Comparison of ENCODE assay signal across 18 mouse cellular contexts in genomic region chr10:93177874-93178273, GRCm38 (mm10). TPM values are rescaled to one million over a fixed set of nuclear protein-coding genes. Genes with fewer than 3 reads are reported as not detected.
DNase-seq lines count a peak whose midpoint lies in the region; ATAC-seq and TF ChIP-seq lines count a peak whose summit lies in the region.
"Had no signal": no experiment of that assay in that cellular context is flagged by ENCODE, and none has a peak within 500 bp of the region (broad histone marks: within the 10 kb centered on the region; RNA-seq: fewer than 3 reads in every experiment).

No protein-coding gene starts in this region.

- 0 out of 2 replicates have a peak, but pooled peaks have one; percentile 49 for ATAC-seq in heart, embryonic 15.5 days (replicated peaks; ENCODE audit: insufficient number of reproducible peaks, insufficient read depth, low FRiP score, low read depth)
- no peak for ATAC-seq in lung, postnatal 0 days
- peak; percentile 65 for ATAC-seq in stomach, postnatal 0 days (ENCODE audit: low FRiP score, low TSS enrichment)
- ATAC-seq: CD4-positive, CD25-positive, alpha-beta regulatory T cell, adult 4 months; intestine, embryonic 16.5 days; midbrain, embryonic 16.5 days had no signal

- H3K27me3 ChIP-seq in cerebellum, adult 2 months (ENCODE audit: control insufficient read depth, insufficient read depth, low read length) = no peaks in the 10 kb centered on the region
- H3K27me3 ChIP-seq in heart, embryonic 15.5 days = no peaks in the 10 kb centered on the region
- no peaks in the 10 kb centered on the region for H3K27me3 ChIP-seq in lung, postnatal 0 days (replicated peaks; ENCODE audit: insufficient read depth, low read length)
- no peaks in the 10 kb centered on the region for H3K27me3 ChIP-seq in stomach, postnatal 0 days (ENCODE audit: control insufficient read depth, insufficient read depth, low read length)
- H3K27me3 ChIP-seq: embryonic facial prominence, embryonic 12.5 days had no signal

- DNase-seq in cerebellum, adult 2 months = no peak
- no peak for DNase-seq in cerebellum, adult 9-11 months
- DNase-seq in heart, adult 9 months (ENCODE audit: low spot score in 2 of 2) = no peak
- peak; percentile 21 for DNase-seq in lung, postnatal 0 days (ENCODE audit: low spot score)
- DNase-seq in lung, postnatal 36 days = no peak
- DNase-seq in stomach, postnatal 0 days (ENCODE audit: low spot score) = no peak
- DNase-seq in neural tube, embryonic 10.5 days (ENCODE audit: extremely low spot score, low spot score) = no peak
- DNase-seq: adrenal gland, adult 2 months; cerebellum, adult 11-12 months; gastrocnemius, postnatal 14 days; lung, adult 2 months; right cerebral cortex, adult 18-20 months; thymus, postnatal 4 days had no signal

- peak; percentile 42 for TF ChIP-seq EP300 in lung, postnatal 0 days (IDR thresholded peaks at IDR 0.05)
- no peak for TF ChIP-seq EP300 in stomach, postnatal 0 days (optimal IDR thresholded peaks at IDR 0.05)

- no peak overlapping the region for H3K4me3 ChIP-seq in cerebellum, adult 2 months (replicated peaks; ENCODE audit: insufficient read depth, low read depth, low read length)
- no peak overlapping the region for H3K4me3 ChIP-seq in heart, embryonic 15.5 days
- no peak overlapping the region for H3K4me3 ChIP-seq in lung, postnatal 0 days (ENCODE audit: low read depth, low read length)
- no peak overlapping the region for H3K4me3 ChIP-seq in stomach, postnatal 0 days (ENCODE audit: low read depth, low read length)
- H3K4me3 ChIP-seq: embryonic facial prominence, embryonic 12.5 days had no signal

- peak overlapping the region; percentile 45 for H3K4me2 ChIP-seq in heart, embryonic 15.5 days
- H3K4me2 ChIP-seq in lung, postnatal 0 days (replicated peaks; ENCODE audit: low read depth, low read length) = no peak overlapping the region
- H3K4me2 ChIP-seq in stomach, postnatal 0 days (replicated peaks; ENCODE audit: low read depth) = no peak overlapping the region
- H3K4me2 ChIP-seq: embryonic facial prominence, embryonic 12.5 days had no signal

- no peaks in the 10 kb centered on the region for H3K36me3 ChIP-seq in heart, embryonic 15.5 days
- no peaks in the 10 kb centered on the region for H3K36me3 ChIP-seq in lung, postnatal 0 days (ENCODE audit: insufficient read depth, low read length)
- no peaks in the 10 kb centered on the region for H3K36me3 ChIP-seq in stomach, postnatal 0 days (ENCODE audit: control insufficient read depth, insufficient read depth, low read length)

- H3K9ac ChIP-seq in heart, embryonic 15.5 days = no peak overlapping the region
- no peak overlapping the region for H3K9ac ChIP-seq in lung, postnatal 0 days (replicated peaks; ENCODE audit: low read depth)
- H3K9ac ChIP-seq in stomach, postnatal 0 days (ENCODE audit: low read length) = no peak overlapping the region
- H3K9ac ChIP-seq: embryonic facial prominence, embryonic 12.5 days had no signal

- 81% methylated on average over 4 of the region's 4 CpGs for WGBS in cerebellum, adult 2 months
- WGBS in heart, embryonic 15.5 days = 33% methylated on average over 4 of the region's 4 CpGs
- WGBS in lung, postnatal 0 days = 40% methylated on average over 4 of the region's 4 CpGs
- WGBS in stomach, postnatal 0 days = 48% methylated on average over 4 of the region's 4 CpGs

- H3K27ac ChIP-seq in cerebellum, adult 2 months (ENCODE audit: insufficient read depth, low read length) = peak overlapping the region; percentile 39; the same call in 1 of the 2 replicates
- peak overlapping the region; percentile 85 for H3K27ac ChIP-seq in heart, embryonic 15.5 days
- peak overlapping the region; percentile 28; the same call in 1 of the 2 replicates for H3K27ac ChIP-seq in lung, postnatal 0 days (ENCODE audit: low read length)
- H3K27ac ChIP-seq in stomach, postnatal 0 days (replicated peaks) = peak overlapping the region; percentile 45
- H3K27ac ChIP-seq: embryonic facial prominence, embryonic 12.5 days had no signal

- TF ChIP-seq CTCF in cerebellum, adult 2 months (IDR thresholded peaks at IDR 0.05; ENCODE audit: borderline replicate concordance, insufficient read depth, low read depth, low read length) = no peak
- no peak for TF ChIP-seq CTCF in lung, postnatal 0 days (IDR thresholded peaks at IDR 0.05)
- no peak for TF ChIP-seq CTCF in stomach, postnatal 0 days (IDR thresholded peaks at IDR 0.05; ENCODE audit: low read depth)

- no peak for TF ChIP-seq POLR2A in cerebellum, adult 2 months (IDR thresholded peaks at IDR 0.05; ENCODE audit: borderline replicate concordance, insufficient read depth, low read length)

- H3K9me3 ChIP-seq in heart, embryonic 15.5 days (replicated peaks) = no peaks in the 10 kb centered on the region
- H3K9me3 ChIP-seq in lung, postnatal 0 days (ENCODE audit: low read length) = no peaks in the 10 kb centered on the region
- H3K9me3 ChIP-seq in stomach, postnatal 0 days (ENCODE audit: control insufficient read depth, low read length) = no peaks in the 10 kb centered on the region
- H3K9me3 ChIP-seq: embryonic facial prominence, embryonic 12.5 days had no signal

- H3K4me1 ChIP-seq in cerebellum, adult 2 months (ENCODE audit: control insufficient read depth, insufficient read depth, low read length) = peaks cover 7% of the 10 kb centered on the region
- peaks cover 32% of the 10 kb centered on the region for H3K4me1 ChIP-seq in heart, embryonic 15.5 days (replicated peaks)
- no peaks in the 10 kb centered on the region for H3K4me1 ChIP-seq in lung, postnatal 0 days (ENCODE audit: insufficient read depth, low read depth, low read length)
- no peaks in the 10 kb centered on the region; the same call in 1 of the 2 replicates for H3K4me1 ChIP-seq in stomach, postnatal 0 days (replicated peaks; ENCODE audit: control insufficient read depth, insufficient read depth)

RNA-seq across cellular contexts. Expression of gene Cdk17, which starts 17.2 kb away (rescaled TPM):
- 63.1 and 79.1 TPM in 2 replicates for polyA plus RNA-seq in cerebellum, adult 2 months (2012; rRNA removed)
- 16.7 and 17.3 TPM in 2 replicates for polyA plus RNA-seq in heart, embryonic 15.5 days (2015; fragmentation: Nextera tagmentation; extraction: Ambion mirVana)
- polyA plus RNA-seq in lung, postnatal 0 days (2015; fragmentation: Nextera tagmentation; extraction: Ambion mirVana) = 12.6 and 15.1 TPM in 2 replicates
- 8.2 and 8.6 TPM in 2 replicates for polyA plus RNA-seq in stomach, postnatal 0 days (2015; fragmentation: Nextera tagmentation; extraction: Ambion mirVana)

Comparison
In these comparisons a context has a peak if more than half of its experiments do, and no peak if none do; other contexts are left out.
1. H3K27ac ChIP-seq: peak in every context shown above with its lines; median percentile 85 in heart, embryonic 15.5 days; 45 in stomach, postnatal 0 days; 39 in cerebellum, adult 2 months; 28 in lung, postnatal 0 days.